Mouse (Mus musculus): Measurements from ENCODE around the gene Oxct1.

GRCm38 (mm10) chr15:4020711-4021110, 5.5 kb upstream of the Oxct1 start:
- TF ChIP-seq CTCF (IDR thresholded peaks at IDR 0.05): no peak
- no peak for TF ChIP-seq EP300 (IDR thresholded peaks at IDR 0.05)
